Mouse (Mus musculus) hindbrain, postnatal 0 days (tissue): Measurements from ENCODE around the gene Sucnr1. TPM values are rescaled to one million over a fixed set of nuclear protein-coding genes. Genes with fewer than 3 reads are reported as not detected.

Source experiments
- ATAC-seq: fragments of 200-750 bp; cut with Nextera tagmentation; 2 replicates; pipeline ENCODE4 v1.8.0; 2017; ENCODE audit warnings: mild to moderate bottlenecking, moderate TSS enrichment, moderate library complexity
- DNase-seq: peaks from one replicate; pipeline ENCODE4 v3.0.0-alpha.2; 2015; ENCODE audit warnings: low spot score
- H3K27ac ChIP-seq: fragments of 300-500 bp; sonication (generic); 2 replicates; pipeline ENCODE4 v1.5.1; 2014; ENCODE audit warnings: mild to moderate bottlenecking
- H3K27me3 ChIP-seq: fragments of 300-500 bp; sonication (generic); 2 replicates; pipeline ENCODE4 v1.6.1; 2014; ENCODE audit warnings: low read length, mixed read lengths; ENCODE audit not compliant: insufficient read depth
- H3K36me3 ChIP-seq: fragments of 300-500 bp; sonication (generic); 2 replicates; pipeline ENCODE4 v1.6.1; 2014; ENCODE audit warnings: low read length, mixed read lengths; ENCODE audit not compliant: insufficient read depth
- H3K4me1 ChIP-seq: fragments of 300-500 bp; sonication (generic); 2 replicates; pipeline ENCODE4 v1.6.1; 2014; ENCODE audit warnings: antibody characterized with exemption, low read length, mixed read lengths; ENCODE audit not compliant: insufficient read depth
- H3K4me2 ChIP-seq: fragments of 300-500 bp; sonication (generic); 2 replicates; pipeline ENCODE4 v1.6.1; 2014; ENCODE audit warnings: low read depth, mild to moderate bottlenecking, low read length, moderate library complexity, mixed read lengths
- H3K4me3 ChIP-seq: fragments of 300-500 bp; sonication (generic); 2 replicates; pipeline ENCODE4 v1.5.1; 2014; ENCODE audit warnings: low read length
- H3K9ac ChIP-seq: fragments of 300-500 bp; sonication (generic); replicated peaks from 2 replicates; pipeline ENCODE4 v1.6.1; 2014; ENCODE audit warnings: mild to moderate bottlenecking, low read length, moderate library complexity, mixed read lengths
- H3K9me3 ChIP-seq: fragments of 300-500 bp; sonication (generic); 2 replicates; pipeline ENCODE4 v1.6.1; 2016; ENCODE audit warnings: low read length, mixed read lengths
- CTCF ChIP-seq: IDR thresholded peaks from 2 replicates; pipeline ENCODE4 v1.5.1; 2016; ENCODE audit warnings: antibody characterized with exemption, control low read depth, low read depth
- WGBS: fragments of 180-500 bp; shearing (Covaris S2); extraction: QIAGEN DNeasy Blood & Tissue Kit; methylation state at CpG from one replicate; pipeline ENCODE4 v1.1.7; 2014; 5-methylcytosine and 5-hydroxymethylcytosine counted together
- polyA plus RNA-seq: library from polyadenylated mRNA; unstranded; fragments of >200 nt; fragmentation: Nextera tagmentation; extraction: Ambion mirVana; gene quantifications from 2 replicates; pipeline ENCODE4 v1.2.1, GENCODE M21; 2015
- total RNA-seq: library from RNA; depleted of rRNA; stranded (reverse); fragments of >200 nt; gene quantifications from 2 replicates; pipeline ENCODE4 v1.2.3, GENCODE M21; 2014

Gene Sucnr1
- total and polyA plus RNA-seq, 2 experiments from 2014 or later, result 0.11 TPM; not detected in 1

DNA sequence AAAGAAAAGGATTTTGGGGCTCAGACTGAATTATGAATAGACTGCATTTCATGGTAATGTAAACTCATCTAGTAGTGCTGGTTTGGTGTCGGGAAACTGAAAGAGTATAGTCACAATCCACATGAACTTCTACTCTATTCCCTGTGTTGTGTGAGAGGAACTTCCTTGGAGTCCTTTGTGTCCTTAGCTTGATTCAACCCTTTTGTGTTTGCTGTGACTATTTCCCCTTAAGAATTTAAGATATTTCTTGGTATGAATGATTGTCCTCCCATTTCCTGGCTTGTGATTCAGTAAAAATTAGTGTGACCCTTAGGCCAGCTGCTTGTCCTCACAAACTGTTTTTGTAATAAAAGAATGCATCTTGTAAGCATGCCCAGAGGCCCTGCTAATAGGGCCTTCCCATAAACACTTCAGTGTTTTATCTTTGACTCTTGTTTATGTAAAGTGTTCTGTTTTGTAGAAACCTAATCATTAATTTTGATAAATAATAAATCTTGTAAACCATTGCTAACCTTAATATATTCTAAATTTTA lies 2.7 kb upstream of the Sucnr1 start:
- no peak overlapping the region for H3K27ac ChIP-seq
- no peaks in the 10 kb centered on the region for H3K4me1 ChIP-seq
- no peaks in the 10 kb centered on the region for H3K9me3 ChIP-seq
- H3K27me3 ChIP-seq, result no peaks in the 10 kb centered on the region
- ATAC-seq (no peak), DNase-seq (no peak)
- 73% methylated on average over 1 of the region's 1 CpGs for WGBS
- no peak for TF ChIP-seq CTCF
- H3K36me3 ChIP-seq, result no peaks in the 10 kb centered on the region
- no peak overlapping the region for H3K9ac ChIP-seq
- no peak overlapping the region for H3K4me3 ChIP-seq
- no peak overlapping the region for H3K4me2 ChIP-seq

DNA sequence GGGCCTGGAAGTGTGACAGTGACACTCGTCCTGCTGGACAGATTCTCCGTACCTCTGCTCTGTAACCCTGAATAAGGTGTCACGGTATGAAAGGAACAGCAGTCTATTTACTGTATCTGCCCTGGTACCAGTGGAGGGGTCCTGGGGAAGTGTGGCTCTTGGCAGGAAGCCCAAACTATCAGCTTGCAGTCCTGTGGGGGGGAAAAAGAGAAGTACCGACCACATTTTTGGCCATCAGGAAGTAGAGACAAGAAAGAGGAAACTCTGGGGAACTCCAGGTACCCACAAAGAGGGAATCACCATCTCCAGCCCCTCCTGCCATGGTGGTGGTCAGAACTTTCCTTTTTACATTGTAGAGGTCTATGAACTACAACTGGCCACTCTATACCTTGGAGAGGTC lies 1.1 kb upstream of the Sucnr1 start:
- H3K9me3 ChIP-seq, result no peaks in the 10 kb centered on the region
- no peaks in the 10 kb centered on the region for H3K4me1 ChIP-seq
- WGBS, result 32% methylated on average over 4 of the region's 4 CpGs
- H3K4me2 ChIP-seq, result no peak overlapping the region
- no peaks in the 10 kb centered on the region for H3K27me3 ChIP-seq
- no peak overlapping the region for H3K9ac ChIP-seq
- 0 out of 2 replicates have a peak, but pooled peaks have one; percentile 27 for ATAC-seq
- DNase-seq, result no peak
- H3K27ac ChIP-seq, result no peak overlapping the region
- no peak overlapping the region for H3K4me3 ChIP-seq
- TF ChIP-seq CTCF, result no peak
- no peaks in the 10 kb centered on the region for H3K36me3 ChIP-seq

DNA sequence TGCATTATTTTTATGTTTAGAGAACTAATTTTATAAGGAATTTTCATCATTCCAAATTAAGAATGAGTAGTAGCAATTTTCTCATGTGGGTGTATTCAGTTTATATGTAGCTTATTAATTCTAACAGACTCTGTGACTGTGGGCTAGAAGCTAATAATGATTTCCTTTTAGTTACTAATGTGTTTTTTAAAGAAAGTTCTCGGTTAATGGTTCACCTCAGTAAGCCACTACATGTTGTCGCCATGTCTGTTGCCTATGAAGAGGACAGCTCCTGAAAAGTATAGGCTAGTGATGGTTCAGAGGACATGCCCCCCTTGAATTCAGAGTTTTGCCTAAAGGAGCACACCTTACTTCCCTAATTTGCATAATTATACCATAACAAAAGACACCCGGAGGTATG lies 1.1 kb downstream of the Sucnr1 start:
- no peaks in the 10 kb centered on the region for H3K36me3 ChIP-seq
- H3K9ac ChIP-seq, result no peak overlapping the region
- no peaks in the 10 kb centered on the region for H3K4me1 ChIP-seq
- ATAC-seq (no peak), DNase-seq (no peak)
- H3K9me3 ChIP-seq, result no peaks in the 10 kb centered on the region
- TF ChIP-seq CTCF, result no peak
- no peak overlapping the region for H3K27ac ChIP-seq
- H3K4me3 ChIP-seq, result no peak overlapping the region
- no peaks in the 10 kb centered on the region for H3K27me3 ChIP-seq
- no peak overlapping the region for H3K4me2 ChIP-seq
- 87% methylated on average over 3 of the region's 3 CpGs for WGBS

DNA sequence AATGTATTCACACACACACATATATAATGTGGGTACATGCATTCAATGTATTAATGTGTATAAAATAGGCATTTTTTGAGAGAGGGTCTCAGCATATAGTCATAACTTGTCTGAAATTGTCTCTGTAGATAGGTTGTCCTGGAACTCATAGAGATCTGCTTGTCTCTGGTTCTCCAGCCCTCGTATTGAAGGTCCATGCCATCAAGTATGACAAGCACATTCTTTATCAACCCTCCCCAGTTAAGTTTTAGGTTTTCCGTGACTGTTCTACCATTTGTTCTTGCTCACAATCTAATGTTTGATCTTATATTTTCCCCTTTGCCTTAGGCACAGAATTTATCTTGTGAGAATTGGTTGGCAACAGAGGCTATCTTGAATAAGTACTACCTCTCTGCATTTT lies 4.1 kb downstream of the Sucnr1 start:
- Histone ChIP-seq H3K9me3 (no peaks in the 10 kb centered on the region), H3K36me3 (no peaks in the 10 kb centered on the region), H3K4me1 (no peaks in the 10 kb centered on the region), H3K9ac (no peak overlapping the region), H3K4me2 (no peak overlapping the region), H3K27ac (no peak overlapping the region), H3K27me3 (no peaks in the 10 kb centered on the region), H3K4me3 (no peak overlapping the region)
- TF ChIP-seq CTCF, result no peak
- DNase-seq, result no peak
- 92% methylated on average over 2 of the region's 2 CpGs for WGBS
- no peak for ATAC-seq

DNA sequence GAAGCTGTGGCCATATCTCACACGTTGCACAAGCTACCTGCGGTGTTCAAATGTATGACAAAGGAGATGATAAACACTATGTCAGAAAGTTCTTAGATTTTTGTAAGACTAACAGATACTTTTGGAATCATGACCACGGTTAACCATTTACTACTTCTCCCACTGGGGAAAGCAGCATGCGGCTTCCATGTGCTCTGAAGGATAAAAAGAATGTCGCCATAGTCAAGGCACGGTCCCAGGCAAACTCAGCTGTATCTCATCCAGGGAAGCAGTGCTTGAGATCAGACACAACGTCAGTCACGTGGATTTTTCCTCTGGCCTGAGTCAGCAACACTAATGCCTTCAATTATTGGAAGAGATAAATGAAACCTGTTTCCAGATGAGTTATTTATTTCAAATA lies 9.7 kb downstream of the Sucnr1 start:
- TF ChIP-seq CTCF, result no peak
- Histone ChIP-seq H3K9me3 (no peaks in the 10 kb centered on the region), H3K4me3 (no peak overlapping the region), H3K36me3 (no peaks in the 10 kb centered on the region), H3K4me1 (no peaks in the 10 kb centered on the region), H3K9ac (no peak overlapping the region), H3K27me3 (no peaks in the 10 kb centered on the region), H3K27ac (no peak overlapping the region), H3K4me2 (no peak overlapping the region)
- DNase-seq, result no peak
- WGBS, result 83% methylated on average over 8 of the region's 8 CpGs
- ATAC-seq, result no peak

DNA sequence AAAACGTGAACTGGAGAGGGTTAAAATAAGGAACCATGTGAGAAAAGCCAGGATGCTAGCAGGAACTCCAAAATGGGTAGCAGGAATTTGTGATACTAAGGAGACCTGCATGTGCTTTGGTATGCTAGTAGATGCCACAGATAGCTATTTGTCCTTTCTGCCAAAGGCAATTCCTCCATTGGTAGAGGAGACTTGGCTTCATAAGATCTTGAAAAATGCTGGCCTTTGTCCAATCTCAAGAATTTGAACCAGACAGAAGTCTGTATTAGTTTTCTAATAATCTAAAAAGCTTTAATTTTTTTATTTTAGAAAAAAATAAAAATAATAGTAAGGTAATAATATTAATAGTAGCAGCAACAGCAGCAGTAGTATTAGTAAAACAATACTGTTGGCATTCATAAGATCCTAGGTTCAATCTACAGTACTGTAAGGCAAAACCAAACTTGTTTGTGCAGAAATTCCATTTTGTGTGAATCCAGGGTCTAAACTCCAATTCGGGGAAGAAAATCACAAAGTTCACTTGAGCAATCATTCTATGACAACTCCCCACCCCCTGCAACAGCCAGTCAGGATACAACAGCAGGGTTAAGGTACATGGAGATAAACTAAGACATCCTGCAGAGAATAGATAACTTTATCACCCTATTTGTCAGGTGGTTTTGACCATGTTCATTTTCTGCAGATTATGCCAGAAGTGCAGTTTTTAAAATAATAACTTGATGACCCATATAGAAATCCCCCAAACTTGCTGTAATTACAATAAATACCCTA lies 12.9 kb downstream of the Sucnr1 start:
- 83% methylated on average over 2 of the region's 2 CpGs for WGBS
- Histone ChIP-seq H3K4me1 (no peaks in the 10 kb centered on the region), H3K27me3 (no peaks in the 10 kb centered on the region), H3K9me3 (no peaks in the 10 kb centered on the region), H3K27ac (no peak overlapping the region), H3K4me3 (no peak overlapping the region), H3K9ac (no peak overlapping the region), H3K36me3 (no peaks in the 10 kb centered on the region), H3K4me2 (no peak overlapping the region)
- TF ChIP-seq CTCF, result no peak
- no peak for ATAC-seq
- DNase-seq, result no peak

DNA sequence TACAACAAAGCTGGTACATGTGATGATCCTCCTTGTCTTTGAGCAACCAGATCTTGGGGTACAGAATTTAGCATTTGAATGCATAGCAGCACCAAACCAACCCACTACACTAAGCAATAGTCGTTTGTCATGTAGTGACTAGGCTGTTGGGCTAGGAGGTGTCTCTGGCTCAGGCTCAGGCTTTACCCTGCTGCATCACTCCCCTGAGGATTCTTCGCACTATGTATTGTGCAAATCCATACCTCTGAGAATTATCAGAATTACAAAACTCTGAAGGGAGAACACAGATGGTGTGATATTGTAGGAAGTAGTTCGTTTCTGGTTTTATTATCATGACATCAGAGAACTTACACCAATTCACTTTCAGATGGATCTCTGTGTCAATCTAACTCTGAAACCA lies 15.3 kb downstream of the Sucnr1 start:
- H3K4me2 ChIP-seq, result no peak overlapping the region
- H3K27me3 ChIP-seq, result no peaks in the 10 kb centered on the region
- ATAC-seq, result no peak
- H3K4me3 ChIP-seq, result no peak overlapping the region
- no peak overlapping the region for H3K27ac ChIP-seq
- no peaks in the 10 kb centered on the region for H3K4me1 ChIP-seq
- H3K36me3 ChIP-seq, result no peaks in the 10 kb centered on the region
- 82% methylated on average over 3 of the region's 3 CpGs for WGBS
- no peaks in the 10 kb centered on the region for H3K9me3 ChIP-seq
- no peak for TF ChIP-seq CTCF
- no peak for DNase-seq
- no peak overlapping the region for H3K9ac ChIP-seq
